Mouse (Mus musculus) cerebellum, adult 8-10 months (tissue): ENCODE measurements around the gene Ormdl3.
"Not testable (repeated sequence)": the region's sequence is repeated elsewhere in the genome, so short reads cannot be mapped to it uniquely, and the experiment has no call there.

Experiments
- DNase-seq: peaks from one replicate; pipeline ENCODE4 v3.0.0; 2022

Ormdl3 gene

DNA sequence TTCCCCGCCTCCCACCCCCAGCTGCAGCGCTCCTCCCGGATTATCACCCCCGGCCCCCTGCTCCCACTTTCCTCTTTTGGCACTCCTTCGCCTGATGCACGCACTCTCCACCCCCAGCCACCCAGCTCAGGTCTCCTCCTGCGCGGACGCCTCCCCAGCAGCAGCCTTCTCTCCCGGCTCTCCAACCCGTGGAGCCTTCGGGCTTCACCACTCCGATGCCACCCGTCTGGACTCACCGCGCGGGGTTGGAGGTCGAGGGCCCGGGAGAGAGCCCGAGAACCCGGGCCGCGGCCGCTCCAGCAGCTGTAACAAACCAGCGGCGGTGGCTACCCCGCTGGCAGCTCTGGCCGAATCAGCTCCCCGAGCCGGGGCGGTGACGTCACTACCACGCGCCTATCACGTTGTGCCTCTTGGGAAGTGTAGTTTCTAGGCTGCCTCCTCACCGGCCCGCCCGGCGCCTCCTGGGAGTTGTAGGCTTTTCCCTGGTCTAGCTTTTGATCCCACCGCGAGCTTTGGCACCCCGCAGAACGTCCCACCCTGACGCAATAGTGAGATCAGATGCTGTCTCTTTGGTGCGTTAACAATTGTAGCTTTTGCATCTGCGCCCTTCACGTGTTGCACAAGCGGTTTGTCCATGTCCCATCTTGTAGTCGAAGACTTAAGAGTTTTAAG, at the start of gene Ormdl3:
Ormdl3 (minus strand) TSS at position 477 of the 672 bp plus-strand sequence.
- DNase-seq = peak; percentile 97

GRCm38 (mm10) chr11:98635312-98635970, 48.3 kb upstream of the Ormdl3 start:
- DNase-seq = not testable (repeated sequence)

- DNase-seq = no peak
These were observed 43.5 kb upstream of the Ormdl3 start for GRCm38 (mm10) chr11:98630646-98631045.

DNA sequence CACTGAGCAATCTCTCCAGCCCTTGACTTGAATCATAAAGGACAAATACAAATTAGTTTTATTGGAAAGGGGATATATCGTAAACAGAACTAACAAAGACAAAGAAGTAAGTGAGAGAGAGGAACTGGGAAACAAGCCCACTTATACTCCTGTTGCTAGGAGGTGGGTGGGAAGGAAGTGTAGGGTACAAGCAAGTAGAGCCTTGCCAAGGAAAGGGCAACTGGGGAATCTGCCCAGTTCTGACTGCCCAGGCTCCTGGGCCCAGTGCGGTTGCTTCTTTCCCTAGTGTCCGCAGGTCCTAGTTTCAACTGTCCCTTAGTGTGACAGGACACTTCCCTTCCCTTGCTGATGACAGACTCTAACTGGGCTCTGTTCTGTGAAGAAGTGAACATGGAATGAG, 41.5 kb upstream of the Ormdl3 start:
- no peak for DNase-seq

DNA sequence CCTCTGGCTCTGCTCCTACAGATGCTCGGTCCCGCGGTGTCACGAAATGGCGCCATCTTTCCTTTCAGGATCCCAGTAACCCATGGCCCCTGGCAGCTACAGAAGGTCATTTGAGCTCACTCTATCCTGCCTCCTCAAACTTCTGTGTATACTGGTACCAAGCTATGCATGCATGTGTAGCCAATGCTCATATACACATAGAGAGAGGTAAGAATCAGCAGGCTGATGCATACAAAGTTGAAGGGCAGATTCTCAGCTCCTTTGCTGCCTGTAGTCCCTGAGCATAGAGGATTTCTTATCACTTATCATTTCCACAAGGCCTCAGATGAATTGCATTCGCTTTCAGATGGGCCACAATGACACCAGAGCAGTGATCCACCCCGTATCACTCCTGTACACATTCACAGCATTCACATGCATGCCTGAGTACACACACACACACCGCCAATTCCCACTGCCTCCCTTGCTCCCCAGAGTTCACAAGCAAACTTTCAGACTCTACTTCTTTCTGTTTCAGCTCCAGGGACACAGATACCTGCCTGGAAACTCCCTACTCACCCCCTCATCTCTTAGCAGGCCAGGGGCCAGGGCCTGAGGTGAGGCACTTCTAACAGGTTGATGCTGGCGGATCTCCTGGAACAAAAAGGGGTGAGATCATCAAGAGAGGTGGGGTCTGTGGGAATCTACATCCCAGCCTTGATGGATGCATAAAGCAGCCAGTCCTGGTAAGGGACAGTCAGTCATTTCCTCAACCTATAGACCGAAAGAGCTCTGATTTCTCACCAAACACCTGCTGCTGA, 38.6 kb upstream of the Ormdl3 start, which contains the start of the genes Gm12355 and Gsdma3:
Gm12355 (minus strand) TSS at position 51 of the 800 bp plus-strand sequence.
Gsdma3 (plus strand) TSS at position 750 of the 800 bp plus-strand sequence.
- no peak for DNase-seq

- not testable (repeated sequence) for DNase-seq
These were observed 37.2 kb upstream of the Ormdl3 start for GRCm38 (mm10) chr11:98624381-98624780.

DNA sequence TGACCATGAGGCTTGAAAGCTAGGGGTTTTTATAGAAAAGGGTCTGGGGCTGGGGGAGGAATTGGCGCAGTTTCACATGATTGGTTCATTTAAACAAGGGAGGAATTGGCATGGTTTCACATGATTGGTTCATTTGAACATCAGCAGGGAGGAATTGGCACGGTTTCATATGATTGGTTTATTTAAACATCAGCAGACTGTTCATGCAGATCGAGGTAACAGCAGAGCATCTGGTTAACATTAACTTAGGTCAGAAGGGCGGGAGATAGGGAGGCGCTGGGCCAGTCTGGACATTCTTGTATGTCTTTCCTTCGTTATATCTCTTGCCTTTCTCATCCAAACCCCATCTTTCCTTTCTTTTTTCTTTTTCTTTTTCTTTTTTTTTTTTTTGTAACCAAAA, 36.8 kb upstream of the Ormdl3 start:
- not testable (repeated sequence) for DNase-seq

- no peak for DNase-seq
These were observed 33.6 kb upstream of the Ormdl3 start for GRCm38 (mm10) chr11:98620791-98621190.

DNA sequence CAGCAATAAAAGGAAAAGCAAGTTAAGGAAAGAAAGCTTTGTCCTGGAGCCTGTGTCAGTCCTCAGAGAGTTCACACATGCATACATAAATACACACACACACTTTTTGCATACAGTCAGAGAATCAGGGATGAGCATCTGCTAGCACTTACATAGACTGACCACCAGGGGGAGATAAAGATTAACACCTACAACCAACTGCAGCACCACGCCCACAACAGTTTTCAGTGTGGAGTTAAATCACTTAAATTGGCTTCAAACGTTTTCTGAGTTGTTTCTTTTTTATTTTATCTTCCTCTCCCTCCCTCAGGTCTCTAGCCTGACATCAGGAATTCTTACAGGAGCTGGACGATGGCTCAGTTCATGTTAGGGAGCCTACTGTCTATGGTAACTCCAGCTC, 19.6 kb upstream of the Ormdl3 start:
- no peak for DNase-seq

DNA sequence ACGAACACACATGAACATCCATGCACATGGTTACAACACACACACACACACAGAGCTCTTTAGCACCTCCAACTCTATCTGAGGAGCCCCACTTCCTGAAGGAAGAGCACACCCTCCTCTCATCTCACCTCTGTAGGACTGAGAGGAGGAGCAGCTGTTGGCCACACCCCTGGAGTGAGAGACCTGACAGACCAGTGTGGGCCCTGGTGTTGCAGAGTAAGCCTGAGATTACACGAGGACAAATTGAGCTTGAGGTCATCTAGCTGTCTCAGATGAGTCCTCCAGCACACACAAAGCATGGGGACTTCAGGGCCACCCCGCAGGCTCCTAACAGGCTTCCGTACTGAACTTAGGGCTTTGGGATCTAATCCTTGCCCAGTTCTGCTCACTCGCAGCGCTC, 17.7 kb upstream of the Ormdl3 start:
- DNase-seq = not testable (repeated sequence)

DNA sequence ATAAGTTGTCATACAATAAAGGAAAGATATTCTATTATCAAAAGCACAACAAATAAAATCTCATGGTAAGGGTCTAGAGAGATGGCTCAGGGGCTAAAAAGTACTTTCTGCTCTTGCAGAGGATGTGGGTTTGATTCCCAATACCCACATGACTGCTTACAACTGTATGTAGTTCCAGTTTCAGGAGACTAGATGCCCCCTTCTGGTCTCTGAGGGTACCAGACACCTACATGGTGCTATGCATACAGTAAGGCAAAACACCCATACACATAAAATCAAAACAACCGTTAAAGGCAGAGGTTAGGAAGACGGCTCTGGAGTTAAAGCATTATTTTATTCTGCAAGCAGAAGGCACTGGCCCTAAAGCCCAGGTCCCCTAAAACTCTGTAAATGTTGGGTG, 16.8 kb upstream of the Ormdl3 start:
- DNase-seq = no peak

- DNase-seq = no peak
These were observed 15.0 kb upstream of the Ormdl3 start for GRCm38 (mm10) chr11:98602090-98602690.

GRCm38 (mm10) chr11:98599291-98599690, 12.1 kb upstream of the Ormdl3 start:
- peak; percentile 38 for DNase-seq

- peak; percentile 59 for DNase-seq
These were observed 11.7 kb upstream of the Ormdl3 start for GRCm38 (mm10) chr11:98598851-98599290.

- DNase-seq = no peak
These were observed 10.8 kb upstream of the Ormdl3 start, which contains the start of gene Lrrc3c for GRCm38 (mm10) chr11:98597991-98598390. Gene Lrrc3c (plus strand): TSS chr11:98598291.

DNA sequence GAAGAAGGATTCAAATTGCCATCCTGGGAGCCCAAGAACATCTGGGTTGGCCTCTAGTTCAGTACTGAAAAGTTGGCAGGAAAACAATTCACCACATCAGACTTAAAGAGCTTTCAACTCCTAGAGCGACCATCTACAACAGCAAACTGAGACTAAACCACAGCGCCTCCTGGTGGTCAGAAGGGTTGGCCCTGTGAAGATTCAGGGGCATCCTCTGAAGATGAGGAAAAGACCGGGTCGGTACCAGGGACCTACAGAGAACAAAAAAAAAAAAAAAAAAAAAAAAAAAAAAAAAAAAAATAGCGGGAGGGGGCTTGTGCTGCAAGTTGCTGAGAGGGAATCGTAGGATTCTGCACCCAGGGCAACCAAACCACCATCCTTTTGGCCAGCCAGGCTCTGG, 10.2 kb upstream of the Ormdl3 start:
- no peak for DNase-seq

DNA sequence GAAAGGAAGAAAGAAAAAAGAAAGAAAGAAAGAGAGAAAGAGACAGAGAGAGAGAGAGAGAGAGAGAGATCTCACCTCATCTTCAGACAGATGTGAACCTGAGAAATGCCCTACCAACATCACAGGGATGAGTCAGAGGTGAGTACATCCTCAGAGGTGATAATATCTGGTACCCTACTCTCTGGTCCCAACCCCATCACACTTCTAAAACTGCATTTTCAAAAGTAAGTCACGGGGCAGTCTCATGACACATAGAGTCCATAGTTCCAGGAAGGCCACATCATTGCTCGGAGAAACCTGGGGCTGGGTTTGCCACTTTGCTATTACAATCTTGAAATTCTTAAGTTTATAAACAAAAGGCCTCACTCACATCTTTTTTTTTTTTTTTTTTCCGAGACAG, 8.8 kb upstream of the Ormdl3 start:
- DNase-seq = no peak

DNA sequence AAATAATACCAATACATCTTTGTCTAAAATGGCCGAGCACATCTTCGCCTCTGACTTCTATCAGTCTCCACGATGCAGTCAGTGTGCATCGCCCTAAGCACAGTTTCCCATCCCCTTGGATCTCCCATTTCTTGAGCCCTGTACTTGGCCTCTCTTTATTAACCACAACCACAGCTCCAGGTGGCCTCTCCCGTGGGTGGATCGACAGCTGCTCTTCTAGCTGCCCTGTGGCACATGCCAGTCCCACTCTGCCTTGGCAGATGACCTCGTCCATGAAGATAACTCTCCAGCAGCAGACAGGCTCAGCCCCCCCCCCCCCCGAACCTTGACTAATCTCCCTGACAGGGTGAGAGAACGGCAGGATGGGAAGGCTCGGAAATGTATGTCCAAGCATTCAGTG, 8.3 kb upstream of the Ormdl3 start:
- no peak for DNase-seq

- DNase-seq = no peak
These were observed 7.9 kb upstream of the Ormdl3 start for GRCm38 (mm10) chr11:98595021-98595420.

DNA sequence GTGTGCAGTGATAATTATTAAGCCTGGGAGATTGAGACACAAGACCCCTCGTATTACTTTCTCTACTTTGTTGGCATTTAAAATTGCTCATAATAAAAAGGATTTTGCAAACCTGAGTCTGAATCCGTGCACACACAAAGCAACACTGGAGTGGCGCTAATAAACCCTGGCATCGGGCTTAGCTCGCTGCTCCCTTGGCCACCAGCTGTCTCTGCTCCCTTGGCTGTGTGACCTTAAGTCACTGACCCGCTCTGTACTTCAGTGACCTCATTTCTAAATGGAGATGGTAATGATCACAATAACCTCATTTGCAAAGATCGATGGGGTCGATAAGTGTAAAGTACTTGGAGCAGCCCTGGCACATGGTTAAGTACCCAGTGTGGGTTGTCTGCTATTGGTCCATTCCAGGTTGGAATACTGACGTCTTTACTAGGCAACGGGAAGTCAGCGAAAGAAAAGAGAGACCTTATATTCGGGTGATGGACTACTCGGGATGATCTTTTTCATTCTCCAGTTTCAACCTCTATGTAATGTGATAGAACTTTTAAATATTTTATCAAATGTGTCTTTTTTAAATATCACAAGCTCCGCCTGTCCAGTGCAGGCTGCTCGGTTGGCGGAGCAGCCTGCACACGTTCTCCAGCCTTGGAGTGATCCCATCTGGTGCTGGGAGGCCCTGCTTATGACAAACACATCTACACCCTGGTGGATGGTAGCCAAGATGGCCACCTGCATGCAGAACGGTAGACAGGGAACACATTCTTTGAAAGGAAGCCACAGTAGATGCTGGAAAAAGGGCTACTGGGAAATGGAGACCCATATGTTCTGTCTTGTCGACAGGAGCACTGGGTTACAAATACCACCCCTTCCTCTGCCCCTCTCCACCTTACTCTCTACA, 3.6 kb upstream of the Ormdl3 start:
- DNase-seq = no peak

DNA sequence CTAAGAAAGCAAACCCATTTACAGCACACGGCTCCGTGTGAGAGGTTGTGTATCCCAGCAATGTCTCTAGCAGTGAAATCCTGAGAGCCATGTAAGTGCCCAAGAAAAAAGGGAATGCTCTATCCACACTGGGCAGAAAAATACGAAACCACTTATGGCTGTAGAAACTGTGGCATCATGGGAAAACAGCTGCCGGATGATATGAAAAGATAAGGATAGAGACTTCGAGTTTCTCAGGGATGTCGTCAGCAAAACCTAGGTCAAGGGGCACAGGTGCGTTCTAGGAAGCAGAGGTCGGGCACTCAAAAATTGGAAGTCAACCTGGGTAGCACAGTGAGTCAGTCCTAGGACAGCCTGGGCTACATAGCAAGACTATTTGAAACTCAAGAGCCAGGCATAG, 2.1 kb upstream of the Ormdl3 start:
- no peak for DNase-seq

GRCm38 (mm10) chr11:98588833-98589281, 1.7 kb upstream of the Ormdl3 start:
- no peak for DNase-seq
